Mouse (Mus musculus) heart, adult 9 months (tissue): ENCODE data around the gene Fcgr3.
"Not testable (repeated sequence)": the region's sequence is repeated elsewhere in the genome, so short reads cannot be mapped to it uniquely, and the experiment has no call there.

Source experiments
- DNase-seq, 2 experiments: peaks; one replicate each; pipeline ENCODE4 v3.0.0; 2022; ENCODE audit warnings: low spot score in 2 of 2

The Fcgr3 gene

DNA sequence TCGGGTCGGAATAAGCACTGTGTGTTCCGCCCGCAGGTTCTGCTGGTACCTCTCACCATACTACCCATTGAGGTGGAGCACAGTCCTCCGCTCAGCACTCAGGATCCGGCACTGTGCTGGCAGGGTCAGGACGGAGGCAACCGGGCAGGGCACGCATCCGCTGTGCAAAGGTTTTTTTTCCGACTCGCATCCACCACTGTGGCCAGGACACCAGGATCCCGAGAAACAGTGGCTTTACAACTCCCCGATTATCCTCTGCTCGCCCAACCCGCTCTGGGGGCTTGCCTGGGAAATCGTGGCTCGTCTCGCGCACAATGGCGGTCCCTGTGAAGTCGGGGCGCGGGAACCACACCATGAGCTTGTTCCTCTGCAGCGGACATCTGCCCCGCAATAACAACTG is 21.0 kb upstream of the Fcgr3 start:
- DNase-seq: no peak

DNA sequence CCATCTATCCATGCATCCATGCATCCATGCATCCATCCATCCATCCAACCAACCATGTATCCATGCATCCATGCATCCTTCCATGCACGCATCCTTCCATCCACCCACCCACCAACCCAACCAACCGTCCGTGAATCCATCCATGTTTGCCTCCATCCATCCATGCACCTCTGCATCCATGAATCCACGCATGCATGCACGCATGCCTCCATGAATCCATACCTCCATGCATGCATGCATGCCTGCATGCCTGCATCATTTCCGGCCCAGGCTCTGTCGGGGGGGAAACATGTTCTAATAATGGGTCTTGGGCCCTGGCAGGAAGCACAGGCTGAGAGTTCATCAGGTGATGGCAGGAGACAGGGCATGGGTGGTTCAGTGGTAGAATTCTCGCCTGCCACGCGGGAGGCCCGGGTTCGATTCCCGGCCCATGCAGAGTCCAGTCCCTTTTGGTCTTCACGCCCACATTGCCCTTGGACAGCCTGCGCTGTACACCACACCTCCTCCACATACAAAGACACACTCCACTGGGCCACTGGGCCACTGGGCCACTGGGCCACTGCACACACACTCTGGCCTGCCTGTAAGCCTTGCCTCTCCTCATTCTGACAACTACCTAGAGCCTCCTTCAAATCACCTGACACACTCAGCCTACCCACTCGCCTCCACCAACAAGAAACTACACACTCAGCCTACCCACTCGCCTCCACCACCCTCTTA is 16.9 kb upstream of the Fcgr3 start:
- DNase-seq: not testable (repeated sequence)

GRCm38 (mm10) chr1:171079825-171080224 is 15.1 kb upstream of the Fcgr3 start:
- DNase-seq: not testable (repeated sequence)

DNA sequence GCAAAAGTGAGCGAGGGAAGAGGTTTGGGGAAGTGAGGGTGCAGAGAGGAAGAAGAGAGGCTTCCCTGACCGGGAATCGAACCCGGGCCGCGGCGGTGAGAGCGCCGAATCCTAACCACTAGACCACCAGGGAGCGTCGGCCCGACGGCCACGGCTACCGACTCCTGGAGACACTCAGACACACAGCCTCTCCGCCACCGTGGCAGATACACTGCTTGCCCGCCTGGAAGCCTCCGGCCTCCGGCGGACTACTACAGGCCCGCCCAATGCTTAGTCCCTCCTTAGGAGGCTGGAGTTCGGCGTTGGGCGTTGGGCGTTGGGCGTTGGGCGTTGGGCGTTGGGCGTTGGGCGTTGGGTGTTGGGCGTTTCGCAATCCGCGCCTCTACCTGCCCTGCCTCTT is 14.6 kb upstream of the Fcgr3 start:
- not testable (repeated sequence) for DNase-seq

GRCm38 (mm10) chr1:171078419-171078818 is 13.7 kb upstream of the Fcgr3 start:
- DNase-seq: not testable (repeated sequence)

GRCm38 (mm10) chr1:171077955-171078354 is 13.2 kb upstream of the Fcgr3 start:
- not testable (repeated sequence) for DNase-seq

- DNase-seq: not testable (repeated sequence)
Observed at GRCm38 (mm10) chr1:171077192-171077591, 12.5 kb upstream of the Fcgr3 start.

GRCm38 (mm10) chr1:171076176-171076575 is 11.4 kb upstream of the Fcgr3 start:
- not testable (repeated sequence) for DNase-seq

GRCm38 (mm10) chr1:171074283-171074682 is 9.5 kb upstream of the Fcgr3 start:
- peak in 1 of 2 experiments; percentile 50 for DNase-seq

GRCm38 (mm10) chr1:171072217-171072616 is 7.5 kb upstream of the Fcgr3 start:
- DNase-seq: not testable (repeated sequence)

DNA sequence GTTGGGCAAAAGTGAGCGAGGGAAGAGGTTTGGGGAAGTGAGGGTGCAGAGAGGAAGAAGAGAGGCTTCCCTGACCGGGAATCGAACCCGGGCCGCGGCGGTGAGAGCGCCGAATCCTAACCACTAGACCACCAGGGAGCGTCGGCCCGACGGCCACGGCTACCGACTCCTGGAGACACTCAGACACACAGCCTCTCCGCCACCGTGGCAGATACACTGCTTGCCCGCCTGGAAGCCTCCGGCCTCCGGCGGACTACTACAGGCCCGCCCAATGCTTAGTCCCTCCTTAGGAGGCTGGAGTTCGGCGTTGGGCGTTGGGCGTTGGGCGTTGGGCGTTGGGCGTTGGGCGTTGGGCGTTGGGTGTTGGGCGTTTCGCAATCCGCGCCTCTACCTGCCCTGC is 7.0 kb upstream of the Fcgr3 start:
- DNase-seq: not testable (repeated sequence)

DNA sequence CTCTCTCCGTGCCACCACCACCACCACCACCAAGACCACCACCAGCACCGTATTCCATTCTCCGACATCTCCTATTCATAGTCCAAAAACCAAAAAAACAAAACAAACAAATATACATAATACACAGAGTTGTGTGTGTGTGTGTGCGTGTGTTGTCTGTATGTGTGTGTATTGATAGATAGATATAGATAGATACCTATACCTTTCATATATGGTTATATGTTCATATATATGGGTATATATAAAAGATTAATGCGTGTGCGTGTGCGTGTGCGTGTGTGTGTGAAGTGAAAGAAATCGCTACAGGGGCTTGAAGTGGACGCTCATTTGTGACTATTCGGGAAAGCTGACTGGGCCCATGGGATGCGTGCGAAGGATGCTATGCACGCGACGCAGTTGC is 6.1 kb upstream of the Fcgr3 start:
- DNase-seq: not testable (repeated sequence)

DNA sequence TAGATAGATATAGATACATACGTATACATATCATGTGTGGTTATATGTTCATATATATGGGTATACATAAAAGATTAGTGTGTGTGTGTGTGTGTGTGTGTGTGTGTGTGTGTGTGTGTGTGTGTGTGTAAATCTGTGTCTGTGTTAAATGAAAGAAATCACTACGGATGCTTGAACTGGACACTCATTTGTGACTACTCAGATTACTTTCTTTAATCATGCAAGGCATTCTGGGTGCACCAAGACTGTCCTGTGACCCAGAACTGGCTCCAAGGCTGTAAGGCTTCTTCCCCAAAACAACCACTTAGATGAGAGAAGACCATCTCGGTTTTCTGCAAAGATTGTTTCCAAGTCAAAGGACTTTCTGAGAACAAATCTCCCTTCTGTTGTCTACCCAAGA is 4.8 kb upstream of the Fcgr3 start:
- DNase-seq: peak in 1 of 2 experiments; percentile 32

DNA sequence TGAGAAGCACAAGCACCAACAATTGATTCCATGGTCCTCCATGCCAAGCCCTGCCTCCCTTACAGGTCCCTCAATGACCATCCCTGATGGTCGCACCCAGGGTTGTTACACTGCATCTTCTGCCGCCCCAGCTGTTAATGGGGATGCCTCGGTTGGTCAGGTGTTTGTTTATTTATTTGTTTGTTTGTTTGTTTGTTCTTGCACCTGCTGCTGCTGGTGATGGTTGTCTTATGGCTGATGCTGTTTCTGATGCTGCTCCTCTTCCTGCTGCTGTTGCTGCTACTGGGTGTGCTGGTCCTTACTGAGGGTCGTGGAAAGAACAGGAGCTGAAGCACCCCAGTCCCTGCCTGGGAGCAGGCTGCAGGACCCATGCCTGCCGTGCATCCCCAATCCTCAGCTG is 3.2 kb upstream of the Fcgr3 start:
- not testable (repeated sequence) for DNase-seq

DNA sequence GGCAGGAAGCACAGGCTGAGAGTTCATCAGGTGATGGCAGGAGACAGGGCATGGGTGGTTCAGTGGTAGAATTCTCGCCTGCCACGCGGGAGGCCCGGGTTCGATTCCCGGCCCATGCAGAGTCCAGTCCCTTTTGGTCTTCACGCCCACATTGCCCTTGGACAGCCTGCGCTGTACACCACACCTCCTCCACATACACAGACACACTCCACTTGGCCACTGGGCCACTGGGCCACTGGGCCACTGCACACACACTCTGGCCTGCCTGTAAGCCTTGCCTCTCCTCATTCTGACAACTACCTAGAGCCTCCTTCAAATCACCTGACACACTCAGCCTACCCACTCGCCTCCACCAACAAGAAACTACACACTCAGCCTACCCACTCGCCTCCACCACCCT is 1.8 kb upstream of the Fcgr3 start:
- not testable (repeated sequence) for DNase-seq

DNA sequence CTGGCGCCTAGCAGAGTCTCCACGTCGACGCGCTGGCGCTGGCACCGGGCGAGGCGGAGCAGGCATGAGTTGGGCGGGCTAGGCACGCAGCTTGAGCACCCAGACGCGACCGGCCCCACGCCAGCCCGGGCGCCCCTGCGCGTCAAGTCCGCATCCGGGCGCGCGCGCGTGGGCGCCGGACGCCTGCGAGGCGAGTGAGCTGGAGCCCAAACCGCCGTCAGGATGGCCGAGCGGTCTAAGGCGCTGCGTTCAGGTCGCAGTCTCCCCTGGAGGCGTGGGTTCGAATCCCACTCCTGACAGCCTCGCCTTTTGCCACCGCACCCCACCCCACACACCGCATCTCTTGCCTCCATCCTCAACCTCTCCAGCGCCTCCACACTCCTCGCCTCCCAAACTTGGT is 1.0 kb upstream of the Fcgr3 start:
- DNase-seq: peak in 1 of 2 experiments; percentile 30

GRCm38 (mm10) chr1:171065243-171065587 is 480 bp upstream of the Fcgr3 start:
- DNase-seq: peak in 1 of 2 experiments; percentile 48

DNA sequence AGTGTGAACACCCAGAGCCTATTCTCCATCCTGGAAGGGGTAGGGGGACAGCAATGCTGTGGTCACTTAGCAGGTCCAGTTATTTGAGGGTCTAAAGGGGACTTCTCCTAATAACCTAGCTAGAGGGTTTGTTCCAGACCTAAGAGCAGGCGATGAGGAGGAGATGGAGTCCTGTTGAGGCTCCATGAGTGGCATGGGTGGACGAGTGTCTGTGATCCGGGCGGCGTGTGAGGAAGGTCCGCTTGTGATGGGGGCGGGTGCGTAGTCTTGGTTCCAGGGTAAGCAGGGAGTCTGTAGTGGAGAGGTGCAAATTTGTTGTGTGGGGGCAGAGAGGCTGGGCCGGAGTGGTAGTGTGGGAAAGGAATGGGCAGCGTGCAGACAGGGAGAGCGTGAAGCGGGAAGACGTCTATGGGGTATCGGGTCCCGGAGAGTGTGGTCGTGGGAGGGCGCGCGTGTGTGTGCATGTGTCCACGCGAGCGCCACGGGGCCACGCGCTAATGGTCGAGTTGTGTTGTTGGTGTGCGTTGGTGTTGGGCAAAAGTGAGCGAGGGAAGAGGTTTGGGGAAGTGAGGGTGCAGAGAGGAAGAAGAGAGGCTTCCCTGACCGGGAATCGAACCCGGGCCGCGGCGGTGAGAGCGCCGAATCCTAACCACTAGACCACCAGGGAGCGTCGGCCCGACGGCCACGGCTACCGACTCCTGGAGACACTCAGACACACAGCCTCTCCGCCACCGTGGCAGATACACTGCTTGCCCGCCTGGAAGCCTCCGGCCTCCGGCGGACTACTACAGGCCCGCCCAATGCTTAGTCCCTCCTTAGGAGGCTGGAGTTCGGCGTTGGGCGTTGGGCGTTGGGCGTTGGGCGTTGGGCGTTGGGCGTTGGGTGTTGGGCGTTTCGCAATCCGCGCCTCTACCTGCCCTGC is 905 bp downstream of the Fcgr3 start:
- peak in 1 of 2 experiments; percentile 41 for DNase-seq

DNA sequence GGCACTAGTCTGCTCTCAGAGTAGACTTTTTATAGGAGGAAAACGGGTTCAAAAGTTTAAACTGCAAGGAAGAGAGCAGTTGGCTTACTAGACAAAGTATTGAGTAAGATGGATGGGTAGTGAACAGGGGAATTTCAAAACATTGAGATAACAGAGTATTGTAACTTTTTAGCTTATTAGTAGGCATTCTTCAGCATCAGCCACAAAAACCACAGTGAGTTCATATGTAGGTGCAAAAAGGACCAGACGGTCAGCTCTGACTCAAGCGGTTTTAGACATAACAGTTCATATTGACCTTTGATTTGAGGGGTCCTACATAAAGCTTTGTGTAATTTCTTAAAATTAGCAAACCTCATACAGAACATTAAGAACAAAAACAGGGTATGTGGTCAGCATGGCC is 3.2 kb downstream of the Fcgr3 start:
- DNase-seq: no peak

DNA sequence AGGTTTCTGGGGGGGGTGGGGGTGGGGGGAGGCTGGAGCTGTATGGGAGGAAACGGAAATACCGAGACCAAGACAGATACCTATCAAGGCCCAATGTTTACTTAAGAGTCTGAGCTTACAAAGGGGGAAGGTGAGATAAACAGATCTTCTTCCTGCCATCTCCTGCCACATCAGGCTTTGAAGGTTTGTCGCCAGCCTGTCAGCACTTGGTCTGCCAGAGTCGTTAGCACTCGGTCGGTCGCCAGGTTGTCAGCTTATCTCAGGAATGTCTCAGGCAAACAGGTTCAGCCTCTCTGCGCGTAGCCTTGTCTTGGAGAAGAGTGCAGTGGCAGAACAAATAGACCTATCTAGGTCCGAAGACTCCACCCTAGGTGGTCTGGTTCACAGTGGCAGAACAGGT is 4.3 kb downstream of the Fcgr3 start:
- DNase-seq: no peak

GRCm38 (mm10) chr1:171059203-171059602 is 5.5 kb downstream of the Fcgr3 start:
- DNase-seq: peak in 1 of 2 experiments; percentile 52

DNA sequence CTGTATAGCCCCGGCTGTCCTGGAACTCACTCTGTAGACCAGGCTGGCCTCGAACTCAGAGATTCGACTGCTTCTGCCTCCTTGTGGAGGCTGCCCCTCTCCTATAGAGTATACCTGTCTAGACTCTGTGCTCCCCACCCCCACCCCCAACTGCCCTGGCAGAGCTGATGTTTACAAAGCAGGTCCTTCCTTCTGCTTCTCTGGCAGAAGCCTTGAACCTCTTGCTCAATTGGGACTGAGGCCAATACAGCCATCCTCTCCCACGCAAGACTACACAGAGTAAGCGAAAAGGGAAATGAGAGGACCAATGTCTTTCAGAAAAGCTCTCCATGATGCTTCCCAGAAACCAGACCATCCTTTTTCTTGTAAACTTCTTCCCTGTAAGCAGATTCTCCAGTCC is 7.5 kb downstream of the Fcgr3 start:
- peak in 1 of 2 experiments; percentile 26 for DNase-seq

DNA sequence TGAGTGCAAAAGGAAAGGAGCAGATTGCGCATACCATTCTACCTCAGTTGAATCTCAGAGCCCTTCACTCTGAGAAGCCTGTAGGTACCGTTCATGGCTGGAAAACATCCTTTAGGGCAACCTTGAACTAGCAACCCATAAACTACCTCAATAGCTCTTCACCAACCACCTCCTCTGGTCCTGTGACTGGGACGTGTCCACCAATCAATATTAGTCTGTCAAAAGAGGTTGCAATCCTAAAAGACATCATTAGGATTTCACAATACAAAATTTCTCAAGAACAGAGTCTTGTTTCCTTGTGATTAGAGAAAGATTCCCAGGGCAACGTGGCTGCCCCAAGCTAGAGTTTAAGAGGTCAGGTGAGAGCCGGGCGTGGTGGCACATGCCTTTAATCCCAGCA is 11.4 kb downstream of the Fcgr3 start:
- DNase-seq: no peak
